Mouse (Mus musculus) hindbrain, embryonic 11.5 days (tissue): ENCODE measurements around the gene Hoxc13. TPM values are rescaled to one million over a fixed set of nuclear protein-coding genes. Genes with fewer than 3 reads are reported as not detected.

ENCODE experiments used
- ATAC-seq: fragments of 200-750 bp; cut with Nextera tagmentation; 2 replicates; pipeline ENCODE4 v1.8.0; 2017; ENCODE audit warnings: mild to moderate bottlenecking, moderate TSS enrichment, moderate library complexity; ENCODE audit not compliant: low FRiP score
- DNase-seq: peaks from one replicate; pipeline ENCODE4 v3.0.0-alpha.2; 2015; ENCODE audit warnings: low spot score
- H3K27ac ChIP-seq: fragments of 300-500 bp; sonication (generic); 2 replicates; pipeline ENCODE4 v1.5.1; 2014; ENCODE audit warnings: mild to moderate bottlenecking, low read depth, low read length
- H3K27me3 ChIP-seq: fragments of 300-500 bp; sonication (generic); 2 replicates; pipeline ENCODE4 v1.6.1; 2014; ENCODE audit warnings: mild to moderate bottlenecking, low read length, moderate library complexity, mixed read lengths; ENCODE audit not compliant: control insufficient read depth, insufficient read depth
- H3K36me3 ChIP-seq: fragments of 300-500 bp; sonication (generic); 2 replicates; pipeline ENCODE4 v1.6.1; 2014; ENCODE audit warnings: mild to moderate bottlenecking, low read length, moderate library complexity, mixed read lengths; ENCODE audit not compliant: control insufficient read depth, insufficient read depth
- H3K4me1 ChIP-seq: fragments of 300-500 bp; sonication (generic); replicated peaks from 2 replicates; pipeline ENCODE4 v1.6.1; 2014; ENCODE audit warnings: low read length, mixed read lengths; ENCODE audit not compliant: control insufficient read depth, insufficient read depth
- H3K4me2 ChIP-seq: fragments of 300-500 bp; sonication (generic); replicated peaks from 2 replicates; pipeline ENCODE4 v1.6.1; 2014; ENCODE audit warnings: mild to moderate bottlenecking, low read depth, low read length
- H3K4me3 ChIP-seq: fragments of 300-500 bp; sonication (generic); 2 replicates; pipeline ENCODE4 v1.5.1; 2014; ENCODE audit warnings: low read depth, low read length
- H3K9ac ChIP-seq: fragments of 300-500 bp; sonication (generic); 2 replicates; pipeline ENCODE4 v1.6.1; 2014; ENCODE audit warnings: low read depth, low read length
- H3K9me3 ChIP-seq: fragments of 300-500 bp; sonication (generic); 2 replicates; pipeline ENCODE4 v1.6.1; 2016; ENCODE audit warnings: low read length; ENCODE audit not compliant: control insufficient read depth
- WGBS: fragments of 180-500 bp; shearing (Covaris S2); extraction: QIAGEN DNeasy Blood & Tissue Kit; methylation state at CpG from one replicate; pipeline ENCODE4 v1.1.7; 2014; 5-methylcytosine and 5-hydroxymethylcytosine counted together
- polyA plus RNA-seq: library from polyadenylated mRNA; unstranded; fragments of >200 nt; fragmentation: Nextera tagmentation; extraction: Ambion mirVana; gene quantifications from 2 replicates; pipeline ENCODE4 v1.2.1, GENCODE M21; 2014

Hoxc13 gene
- polyA plus RNA-seq, 1 experiment from 2014 or later: 0.48 TPM

- no peaks in the 10 kb centered on the region for H3K4me1 ChIP-seq
- WGBS: 5% methylated on average over 7 of the region's 7 CpGs
- no peak for ATAC-seq
- no peak for DNase-seq
- H3K9me3 ChIP-seq: no peaks in the 10 kb centered on the region
- H3K9ac ChIP-seq: no peak overlapping the region
- no peak overlapping the region for H3K27ac ChIP-seq
- no peak overlapping the region for H3K4me2 ChIP-seq
- no peaks in the 10 kb centered on the region for H3K36me3 ChIP-seq
- H3K4me3 ChIP-seq: no peak overlapping the region
- peaks cover 96% of the 10 kb centered on the region for H3K27me3 ChIP-seq
These were observed 54.1 kb downstream of the Hoxc13 start for GRCm38 (mm10) chr15:102975034-102975433.

DNA sequence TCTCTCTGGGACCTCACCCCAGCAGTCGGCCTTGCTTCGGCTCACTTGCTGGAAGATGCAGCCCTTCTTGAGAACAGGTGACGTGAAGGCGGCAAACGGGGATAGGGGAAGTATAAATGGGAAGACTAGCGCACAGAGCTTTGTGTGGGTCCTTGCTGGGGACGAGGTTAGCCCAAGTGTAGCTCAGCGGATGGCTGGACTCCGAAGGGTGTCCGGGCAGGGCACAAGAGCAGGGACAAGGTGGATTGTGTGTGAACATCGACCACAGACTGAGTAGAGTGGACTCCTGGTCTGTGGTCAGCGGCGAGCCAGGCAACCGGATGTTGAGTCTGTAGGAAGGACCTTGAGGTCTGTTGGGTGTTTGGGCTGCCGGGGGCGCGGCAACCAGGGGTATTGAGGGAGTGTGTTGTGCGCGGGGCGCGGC is 54.8 kb downstream of the Hoxc13 start:
- DNase-seq (no peak), ATAC-seq (no peak)
- Histone ChIP-seq H3K4me1 (no peaks in the 10 kb centered on the region), H3K4me2 (no peak overlapping the region), H3K36me3 (no peaks in the 10 kb centered on the region), H3K27me3 (peaks cover 96% of the 10 kb centered on the region), H3K9ac (no peak overlapping the region), H3K27ac (no peak overlapping the region), H3K9me3 (no peaks in the 10 kb centered on the region), H3K4me3 (no peak overlapping the region)
- WGBS: under 1% methylated on average over 21 of the region's 21 CpGs

DNA sequence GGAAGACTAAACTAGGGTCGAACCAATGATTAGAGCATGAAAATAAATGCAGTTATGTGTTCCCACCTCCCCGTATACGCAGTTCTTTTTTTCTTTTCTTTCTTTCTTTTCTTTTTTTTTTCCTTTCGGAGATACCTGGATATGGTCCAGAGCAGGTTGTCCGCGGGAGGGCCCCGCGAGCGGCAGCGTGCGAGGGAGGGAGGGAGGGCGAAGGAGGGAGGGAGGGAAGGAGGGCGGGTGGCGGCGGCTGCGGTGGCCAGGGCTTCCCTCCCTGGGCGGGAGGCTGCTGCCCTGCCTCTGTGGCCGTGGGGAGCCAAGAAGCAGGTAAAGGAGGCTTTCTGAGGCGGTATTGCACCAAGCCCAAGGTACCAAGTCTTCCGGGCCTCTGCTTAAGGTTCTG is 55.3 kb downstream of the Hoxc13 start, which contains the start of gene Hoxc9:
TSS of gene Hoxc9 (plus strand) at position 269 of the 400 bp plus-strand sequence.
- 3% methylated on average over 6 of the region's 20 CpGs for WGBS
- no peaks in the 10 kb centered on the region for H3K36me3 ChIP-seq

GRCm38 (mm10) chr15:102976631-102977422 is 55.9 kb downstream of the Hoxc13 start:
- no peaks in the 10 kb centered on the region for H3K4me1 ChIP-seq
- ATAC-seq (no peak), DNase-seq (no peak)
- no peak overlapping the region for H3K9ac ChIP-seq
- H3K4me3 ChIP-seq: no peak overlapping the region
- no peaks in the 10 kb centered on the region for H3K36me3 ChIP-seq
- under 1% methylated on average over 37 of the region's 37 CpGs for WGBS
- peaks cover 97% of the 10 kb centered on the region for H3K27me3 ChIP-seq
- H3K27ac ChIP-seq: no peak overlapping the region
- H3K9me3 ChIP-seq: no peaks in the 10 kb centered on the region
- no peak overlapping the region for H3K4me2 ChIP-seq

More for the DNA sequence above, 55.3 kb downstream of the Hoxc13 start, which contains the start of gene Hoxc9:
- Histone ChIP-seq H3K9ac (no peak within 1 kb of the TSS), H3K9me3 (no peaks in the 10 kb centered on the region), H3K4me1 (no peaks in the 10 kb centered on the region), H3K4me3 (no peak within 1 kb of the TSS), H3K27me3 (peaks cover 96% of the 10 kb centered on the region), H3K4me2 (no peak within 1 kb of the TSS), H3K27ac (no peak within 1 kb of the TSS)
- DNase-seq (no peak), ATAC-seq (no peak)

GRCm38 (mm10) chr15:102977423-102977974 is 56.6 kb downstream of the Hoxc13 start:
- DNase-seq (no peak), ATAC-seq (no peak)
- H3K4me2 ChIP-seq: no peak overlapping the region
- peaks cover 97% of the 10 kb centered on the region for H3K27me3 ChIP-seq
- H3K36me3 ChIP-seq: no peaks in the 10 kb centered on the region
- H3K27ac ChIP-seq: no peak overlapping the region
- H3K9ac ChIP-seq: no peak overlapping the region
- 2% methylated on average over 16 of the region's 16 CpGs for WGBS
- H3K9me3 ChIP-seq: no peaks in the 10 kb centered on the region
- H3K4me3 ChIP-seq: no peak overlapping the region
- H3K4me1 ChIP-seq: no peaks in the 10 kb centered on the region

Other genes starting within 250 kb of the Hoxc13 start
- gene Atp5g2, start 248.8 kb upstream of the Hoxc13 start, polyA plus RNA-seq: 57.6 and 66.0 TPM in 2 replicates
- 26.2 and 30.1 TPM in 2 replicates for gene Calcoco1, start 198.9 kb upstream of the Hoxc13 start, polyA plus RNA-seq
- not detected in 2 replicates for gene Hoxc12, start 15.7 kb downstream of the Hoxc13 start, polyA plus RNA-seq
- not detected in 2 replicates for gene Hoxc11, start 33.3 kb downstream of the Hoxc13 start, polyA plus RNA-seq
- not detected in 2 replicates for gene Hoxc10, start 45.7 kb downstream of the Hoxc13 start, polyA plus RNA-seq
- gene Hoxc5, start 46.3 kb downstream of the Hoxc13 start, polyA plus RNA-seq: 21.0 and 21.6 TPM in 2 replicates
- gene Hoxc9, start 55.3 kb downstream of the Hoxc13 start, polyA plus RNA-seq: not detected in 2 replicates
- not detected in 2 replicates for gene Hoxc8, start 69.5 kb downstream of the Hoxc13 start, polyA plus RNA-seq
- 0.45 and 5.4 TPM in 2 replicates for gene Hoxc6, start 77.2 kb downstream of the Hoxc13 start, polyA plus RNA-seq
- gene Hoxc4, start 97.8 kb downstream of the Hoxc13 start, polyA plus RNA-seq: 37.3 and 37.8 TPM in 2 replicates
- 23.9 and 35.8 TPM in 2 replicates for gene Smug1, start 246.0 kb downstream of the Hoxc13 start, polyA plus RNA-seq